Mouse (Mus musculus): ENCODE results near the gene Tango2.

DNA sequence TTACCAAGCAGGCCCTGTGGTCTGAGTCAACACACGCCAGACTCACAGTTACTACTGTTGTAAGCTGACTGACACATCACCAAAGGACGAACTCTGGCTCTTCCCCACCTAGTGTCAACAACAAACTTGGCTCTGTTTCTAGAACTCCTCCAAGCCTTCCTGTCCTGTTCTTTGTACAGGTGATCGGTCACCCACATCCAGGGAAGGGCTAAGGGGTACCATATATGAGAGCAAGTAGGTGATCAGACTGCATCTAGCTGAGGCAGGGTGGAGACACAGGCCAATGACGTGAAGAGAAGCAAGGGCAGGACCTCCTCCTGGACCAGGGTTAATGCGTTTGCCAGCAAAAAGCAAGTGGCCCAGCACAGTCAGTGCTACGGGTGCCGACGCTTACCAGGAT lies 6.3 kb downstream of the Tango2 start:
- TF ChIP-seq CTCF (IDR thresholded peaks at IDR 0.05; ENCODE audit: low read depth, low read length) = no peak
- TF ChIP-seq POLR2A (IDR thresholded peaks at IDR 0.05; ENCODE audit: borderline replicate concordance, low read depth, low read length) = no peak
